Mouse (Mus musculus): ENCODE results near the gene Rchy1. TPM values are rescaled to one million over a fixed set of nuclear protein-coding genes. Genes with fewer than 3 reads are reported as not detected.

The Rchy1 gene
- polyA plus RNA-seq, 1 experiment = 31.0 TPM

- Histone ChIP-seq H3K36me3 (ENCODE audit: control insufficient read depth, insufficient read depth, low read length) (no peaks in the 10 kb centered on the region), H3K27ac (ENCODE audit: control insufficient read depth, insufficient read depth, low read depth, low read length) (no peak overlapping the region), H3K4me3 (ENCODE audit: control insufficient read depth, low read depth, low read length) (no peak overlapping the region), H3K4me1 (ENCODE audit: control insufficient read depth, insufficient read depth, low read length) (no peaks in the 10 kb centered on the region), H3K27me3 (ENCODE audit: control insufficient read depth, insufficient read depth, low read length) (no peaks in the 10 kb centered on the region)
- TF ChIP-seq CTCF (IDR thresholded peaks at IDR 0.05; ENCODE audit: control insufficient read depth, insufficient read depth, insufficient replicate concordance, low read depth, low read length) (no peak), POLR2A (IDR thresholded peaks at IDR 0.05; ENCODE audit: control insufficient read depth, low read depth, low read length) (no peak)
Observed at GRCm38 (mm10) chr5:91977397-91977770, 14.5 kb upstream of the Rchy1 start.

DNA sequence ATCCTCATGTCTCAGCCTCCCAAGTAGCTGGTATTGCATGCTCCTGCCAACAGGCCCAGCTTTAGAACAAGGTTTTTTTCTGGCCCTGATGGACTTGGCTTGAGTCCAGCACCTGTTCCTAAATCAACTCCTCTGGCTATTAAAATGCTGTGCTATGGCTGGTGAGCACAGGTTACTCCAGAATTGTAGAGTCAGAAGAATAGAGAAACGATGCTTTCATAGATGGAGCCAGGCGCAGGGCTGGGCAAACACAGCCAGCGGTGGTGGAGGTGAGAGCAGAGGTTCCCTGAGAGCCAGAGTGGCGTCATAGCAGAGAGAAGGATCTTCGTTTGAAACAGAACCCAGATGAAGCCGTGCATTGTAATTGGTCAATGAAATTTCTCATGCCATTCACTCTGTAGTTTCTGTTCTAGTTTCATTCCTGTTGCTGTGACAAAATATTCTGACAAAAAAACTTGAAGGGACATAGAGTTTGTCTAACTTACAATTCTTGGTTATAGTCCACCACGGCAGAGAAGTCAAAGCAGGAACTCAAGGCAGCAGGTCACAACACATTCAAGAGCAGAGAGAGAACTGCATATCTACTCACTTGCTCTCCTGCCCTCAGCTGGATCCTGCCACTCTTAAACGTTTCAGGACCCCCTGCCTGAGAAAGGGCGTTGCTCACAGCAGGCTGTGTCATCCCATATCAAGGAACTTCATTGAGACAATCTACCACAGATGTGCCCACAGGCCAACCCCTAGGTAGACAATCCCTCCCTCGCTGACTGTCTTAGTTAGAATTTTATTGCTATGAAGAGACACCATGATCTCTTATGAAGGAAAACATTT is 13.9 kb upstream of the Rchy1 start:
- TF ChIP-seq CTCF (IDR thresholded peaks at IDR 0.05; ENCODE audit: control insufficient read depth, insufficient read depth, insufficient replicate concordance, low read depth, low read length) (no peak), POLR2A (IDR thresholded peaks at IDR 0.05; ENCODE audit: control insufficient read depth, low read depth, low read length) (no peak)
- Histone ChIP-seq H3K27me3 (ENCODE audit: control insufficient read depth, insufficient read depth, low read length) (no peaks in the 10 kb centered on the region), H3K4me3 (ENCODE audit: control insufficient read depth, low read depth, low read length) (no peak overlapping the region)

GRCm38 (mm10) chr5:91975758-91976157 is 12.9 kb upstream of the Rchy1 start:
- Histone ChIP-seq H3K27me3 (ENCODE audit: control insufficient read depth, insufficient read depth, low read length) (no peaks in the 10 kb centered on the region), H3K27ac (ENCODE audit: control insufficient read depth, insufficient read depth, low read depth, low read length) (no peak overlapping the region), H3K4me3 (ENCODE audit: control insufficient read depth, low read depth, low read length) (no peak overlapping the region), H3K36me3 (ENCODE audit: control insufficient read depth, insufficient read depth, low read length) (no peaks in the 10 kb centered on the region), H3K4me1 (ENCODE audit: control insufficient read depth, insufficient read depth, low read length) (no peaks in the 10 kb centered on the region)
- TF ChIP-seq CTCF (IDR thresholded peaks at IDR 0.05; ENCODE audit: control insufficient read depth, insufficient read depth, insufficient replicate concordance, low read depth, low read length) = no peak
- TF ChIP-seq POLR2A (IDR thresholded peaks at IDR 0.05; ENCODE audit: control insufficient read depth, low read depth, low read length) = no peak

More for the DNA sequence above, 13.9 kb upstream of the Rchy1 start:
- no peaks in the 10 kb centered on the region for H3K4me1 ChIP-seq (ENCODE audit: control insufficient read depth, insufficient read depth, low read length)
- H3K27ac ChIP-seq (ENCODE audit: control insufficient read depth, insufficient read depth, low read depth, low read length) = no peak overlapping the region
- H3K36me3 ChIP-seq (ENCODE audit: control insufficient read depth, insufficient read depth, low read length) = no peaks in the 10 kb centered on the region

DNA sequence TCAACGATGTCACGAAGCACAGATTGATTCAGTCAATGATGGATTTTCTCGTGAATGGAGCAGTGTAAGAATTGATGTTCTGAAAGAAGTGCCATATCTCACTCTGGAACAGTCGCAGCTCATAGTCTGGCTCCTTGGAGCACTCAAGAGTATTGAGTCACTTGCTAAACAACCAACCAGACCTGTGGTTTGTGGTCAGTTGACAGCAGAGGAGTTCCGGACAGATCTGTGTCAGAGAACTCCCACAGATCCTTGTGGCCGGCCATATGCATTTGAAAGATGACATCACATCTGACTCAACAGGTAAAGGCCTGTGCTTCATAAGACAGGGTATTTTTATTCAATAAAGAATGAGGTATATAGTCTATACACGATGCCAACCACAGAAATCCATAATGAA is 11.1 kb upstream of the Rchy1 start:
- no peak overlapping the region for H3K27ac ChIP-seq (ENCODE audit: control insufficient read depth, insufficient read depth, low read depth, low read length)
- no peaks in the 10 kb centered on the region for H3K4me1 ChIP-seq (ENCODE audit: control insufficient read depth, insufficient read depth, low read length)
- TF ChIP-seq CTCF (IDR thresholded peaks at IDR 0.05; ENCODE audit: control insufficient read depth, insufficient read depth, insufficient replicate concordance, low read depth, low read length) (no peak), POLR2A (IDR thresholded peaks at IDR 0.05; ENCODE audit: control insufficient read depth, low read depth, low read length) (no peak)
- no peaks in the 10 kb centered on the region for H3K36me3 ChIP-seq (ENCODE audit: control insufficient read depth, insufficient read depth, low read length)
- no peaks in the 10 kb centered on the region for H3K27me3 ChIP-seq (ENCODE audit: control insufficient read depth, insufficient read depth, low read length)
- H3K4me3 ChIP-seq (ENCODE audit: control insufficient read depth, low read depth, low read length) = no peak overlapping the region

DNA sequence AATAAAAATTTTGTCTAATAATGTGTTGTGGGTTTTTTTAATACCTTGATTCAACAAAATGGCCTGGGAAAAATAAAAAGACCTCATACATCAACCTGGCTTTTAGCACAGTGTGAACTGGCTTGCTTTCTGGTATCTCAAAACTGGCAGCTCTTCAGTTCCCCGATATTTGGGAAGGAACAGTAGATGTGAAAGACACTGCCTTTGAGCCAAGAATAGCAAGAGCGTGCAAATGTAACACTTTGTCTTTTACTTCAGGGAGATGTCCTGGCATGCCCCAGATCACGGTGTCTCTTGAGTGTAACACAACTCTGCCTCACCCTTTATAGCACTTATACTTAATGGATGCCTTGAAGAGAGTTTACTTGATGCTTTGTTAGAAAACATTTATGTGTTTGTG is 9.2 kb upstream of the Rchy1 start:
- Histone ChIP-seq H3K4me1 (ENCODE audit: control insufficient read depth, insufficient read depth, low read length) (no peaks in the 10 kb centered on the region), H3K4me3 (ENCODE audit: control insufficient read depth, low read depth, low read length) (no peak overlapping the region), H3K27me3 (ENCODE audit: control insufficient read depth, insufficient read depth, low read length) (no peaks in the 10 kb centered on the region), H3K27ac (ENCODE audit: control insufficient read depth, insufficient read depth, low read depth, low read length) (peak overlapping the region; percentile 54), H3K36me3 (ENCODE audit: control insufficient read depth, insufficient read depth, low read length) (no peaks in the 10 kb centered on the region)
- no peak for TF ChIP-seq POLR2A (IDR thresholded peaks at IDR 0.05; ENCODE audit: control insufficient read depth, low read depth, low read length)
- no peak for TF ChIP-seq CTCF (IDR thresholded peaks at IDR 0.05; ENCODE audit: control insufficient read depth, insufficient read depth, insufficient replicate concordance, low read depth, low read length)

- no peaks in the 10 kb centered on the region; the same call in 1 of the 2 replicates for H3K36me3 ChIP-seq (ENCODE audit: control insufficient read depth, insufficient read depth, low read length)
Observed at GRCm38 (mm10) chr5:91962259-91962638, 619 bp downstream of the Rchy1 start.

GRCm38 (mm10) chr5:91961370-91961769 is 1.5 kb downstream of the Rchy1 start:
- H3K4me1 ChIP-seq (ENCODE audit: control insufficient read depth, insufficient read depth, low read length) = no peaks in the 10 kb centered on the region; the same call in 1 of the 2 replicates
- no peak overlapping the region; the same call in 1 of the 2 replicates for H3K27ac ChIP-seq (ENCODE audit: control insufficient read depth, insufficient read depth, low read depth, low read length)
- no peaks in the 10 kb centered on the region; the same call in 1 of the 2 replicates for H3K36me3 ChIP-seq (ENCODE audit: control insufficient read depth, insufficient read depth, low read length)
- no peak for TF ChIP-seq POLR2A (IDR thresholded peaks at IDR 0.05; ENCODE audit: control insufficient read depth, low read depth, low read length)
- TF ChIP-seq CTCF (IDR thresholded peaks at IDR 0.05; ENCODE audit: control insufficient read depth, insufficient read depth, insufficient replicate concordance, low read depth, low read length) = no peak
- H3K27me3 ChIP-seq (ENCODE audit: control insufficient read depth, insufficient read depth, low read length) = no peaks in the 10 kb centered on the region
- H3K4me3 ChIP-seq (ENCODE audit: control insufficient read depth, low read depth, low read length) = no peak overlapping the region

More at GRCm38 (mm10) chr5:91962259-91962638, 619 bp downstream of the Rchy1 start:
- Histone ChIP-seq H3K4me3 (ENCODE audit: control insufficient read depth, low read depth, low read length) (peak overlapping the region; percentile 94), H3K27me3 (ENCODE audit: control insufficient read depth, insufficient read depth, low read length) (no peaks in the 10 kb centered on the region), H3K27ac (ENCODE audit: control insufficient read depth, insufficient read depth, low read depth, low read length) (peak overlapping the region; percentile 97), H3K4me1 (ENCODE audit: control insufficient read depth, insufficient read depth, low read length) (no peaks in the 10 kb centered on the region; the same call in 1 of the 2 replicates)
- TF ChIP-seq CTCF (IDR thresholded peaks at IDR 0.05; ENCODE audit: control insufficient read depth, insufficient read depth, insufficient replicate concordance, low read depth, low read length) (no peak), POLR2A (IDR thresholded peaks at IDR 0.05; ENCODE audit: control insufficient read depth, low read depth, low read length) (no peak)

Data from testis, adult 2 months (tissue).